18 mouse cellular contexts compared by ENCODE assay signal in genomic region chr13:26745059-26745759, GRCm38 (mm10). TPM values are rescaled to one million over a fixed set of nuclear protein-coding genes. Genes with fewer than 3 reads are reported as not detected.
DNase-seq lines count a peak whose midpoint lies in the region; ATAC-seq and TF ChIP-seq lines count a peak whose summit lies in the region.
"Had no signal": no experiment of that assay in that cellular context is flagged by ENCODE, and none has a peak within 500 bp of the region (broad histone marks: within the 10 kb centered on the region; RNA-seq: fewer than 3 reads in every experiment).

No protein-coding gene starts in this region.

- TF ChIP-seq CTCF in embryonic fibroblast, embryonic 13.5 days (IDR thresholded peaks at IDR 0.05; ENCODE audit: borderline replicate concordance, insufficient read depth, low read length) = no peak

- H3K9me3 ChIP-seq in forebrain, embryonic 16.5 days (ENCODE audit: control insufficient read depth, low read length) = no peaks in the 10 kb centered on the region
- H3K9me3 ChIP-seq in midbrain, embryonic 10.5 days (replicated peaks) = no peaks in the 10 kb centered on the region
- H3K9me3 ChIP-seq in neural tube, embryonic 13.5 days = no peaks in the 10 kb centered on the region
- H3K9me3 ChIP-seq: heart, embryonic 10.5 days had no signal

- 47% methylated on average over 5 of the region's 5 CpGs for WGBS in forebrain, embryonic 16.5 days
- WGBS in midbrain, embryonic 10.5 days = 68% methylated on average over 5 of the region's 5 CpGs
- WGBS in neural tube, embryonic 13.5 days = 40% methylated on average over 5 of the region's 5 CpGs

- H3K4me2 ChIP-seq in forebrain, embryonic 16.5 days (ENCODE audit: low read length) = no peak overlapping the region
- H3K4me2 ChIP-seq in neural tube, embryonic 13.5 days = no peak overlapping the region

- no peaks in the 10 kb centered on the region for H3K27me3 ChIP-seq in forebrain, embryonic 16.5 days (replicated peaks; ENCODE audit: control insufficient read depth, insufficient read depth, low read length)
- H3K27me3 ChIP-seq in midbrain, embryonic 10.5 days (ENCODE audit: low read depth, poor library complexity, severe bottlenecking) = no peaks in the 10 kb centered on the region
- no peaks in the 10 kb centered on the region for H3K27me3 ChIP-seq in neural tube, embryonic 13.5 days

- H3K9ac ChIP-seq in forebrain, embryonic 16.5 days (replicated peaks; ENCODE audit: low read depth, low read length) = no peak overlapping the region
- no peak overlapping the region for H3K9ac ChIP-seq in neural tube, embryonic 13.5 days

- no peak overlapping the region for H3K4me3 ChIP-seq in embryonic fibroblast, embryonic 13.5 days (ENCODE audit: insufficient read depth, low read length)
- no peak overlapping the region for H3K4me3 ChIP-seq in forebrain, embryonic 16.5 days (replicated peaks; ENCODE audit: low read length)
- H3K4me3 ChIP-seq in midbrain, embryonic 10.5 days = no peak overlapping the region
- H3K4me3 ChIP-seq in neural tube, embryonic 13.5 days = no peak overlapping the region
- H3K4me3 ChIP-seq: heart, embryonic 10.5 days had no signal

- no peaks in the 10 kb centered on the region; the same call in 1 of the 2 replicates for H3K4me1 ChIP-seq in embryonic fibroblast, embryonic 13.5 days (ENCODE audit: control insufficient read depth, insufficient read depth, low read length)
- no peaks in the 10 kb centered on the region for H3K4me1 ChIP-seq in forebrain, embryonic 16.5 days (replicated peaks; ENCODE audit: control insufficient read depth, insufficient read depth, low read length)
- peaks cover 20% of the 10 kb centered on the region for H3K4me1 ChIP-seq in midbrain, embryonic 10.5 days
- H3K4me1 ChIP-seq in neural tube, embryonic 13.5 days (replicated peaks) = peaks cover 9% of the 10 kb centered on the region
- H3K4me1 ChIP-seq: heart, embryonic 10.5 days had no signal

- peak; percentile 18; the same call in 1 of the 2 replicates for ATAC-seq in forebrain, embryonic 16.5 days
- no peak; the same call in 1 of the 2 replicates for ATAC-seq in neural tube, embryonic 13.5 days (ENCODE audit: low read depth)
- ATAC-seq: intestine, embryonic 16.5 days had no signal

- peak overlapping the region; percentile 26; the same call in 1 of the 2 replicates for H3K27ac ChIP-seq in embryonic fibroblast, embryonic 13.5 days (ENCODE audit: insufficient read depth, low read length)
- H3K27ac ChIP-seq in forebrain, embryonic 16.5 days (ENCODE audit: low read length) = peak overlapping the region; percentile 39; the same call in 1 of the 2 replicates
- H3K27ac ChIP-seq in midbrain, embryonic 10.5 days (replicated peaks) = peak overlapping the region; percentile 81
- H3K27ac ChIP-seq in neural tube, embryonic 13.5 days (replicated peaks) = peak overlapping the region; percentile 59
- H3K27ac ChIP-seq: heart, embryonic 10.5 days; macrophage had no signal

- TF ChIP-seq POLR2A in embryonic fibroblast, embryonic 13.5 days (IDR thresholded peaks at IDR 0.05; ENCODE audit: low read depth, low read length) = no peak

- DNase-seq in midbrain, embryonic 10.5 days (ENCODE audit: low spot score) = no peak
- no peak for DNase-seq in kidney, adult 8-10 months
- DNase-seq in embryo, embryonic 10 days (ENCODE audit: low spot score) = no peak
- no peak for DNase-seq in frontal cortex, postnatal 25 days (ENCODE audit: low spot score in 2 of 2)
- DNase-seq: cerebellum, adult 9-10 months; gastrocnemius, postnatal 14 days; kidney, postnatal 10 days; liver; lung, adult 18-20 months; thymus, adult 18-20 months had no signal

- H3K36me3 ChIP-seq in forebrain, embryonic 16.5 days (ENCODE audit: control insufficient read depth, insufficient read depth) = no peaks in the 10 kb centered on the region
- no peaks in the 10 kb centered on the region for H3K36me3 ChIP-seq in midbrain, embryonic 10.5 days
- H3K36me3 ChIP-seq in neural tube, embryonic 13.5 days = no peaks in the 10 kb centered on the region
- H3K36me3 ChIP-seq: heart, embryonic 10.5 days had no signal

RNA-seq across cellular contexts. Expression of gene Hdgfl1, which starts 24.8 kb away (rescaled TPM):
- polyA plus RNA-seq in embryonic fibroblast, embryonic 13.5 days (2011; ENCODE audit: insufficient read length, low read depth, missing spikeins) = not detected in 2 replicates
- polyA plus RNA-seq in forebrain, embryonic 16.5 days (2015; fragmentation: Nextera tagmentation; extraction: Ambion mirVana) = not detected in 2 replicates
- polyA plus RNA-seq in midbrain, embryonic 10.5 days (2016; fragmentation: Nextera tagmentation; extraction: Ambion mirVana) = not detected in 2 replicates
- not detected in 2 replicates for polyA plus RNA-seq in neural tube, embryonic 13.5 days (2015; fragmentation: Nextera tagmentation; extraction: Ambion mirVana)
- polyA plus RNA-seq: C2C12; heart, embryonic 10.5 days; intestine, embryonic 16.5 days; macrophage; small intestine, adult 2 months had no signal

Comparison
In these comparisons a context has a peak if more than half of its experiments do, and no peak if none do; other contexts are left out.
1. H3K27ac ChIP-seq: peak in every context shown above with its lines; median percentile 81 in midbrain, embryonic 10.5 days; 59 in neural tube, embryonic 13.5 days; 39 in forebrain, embryonic 16.5 days; 26 in embryonic fibroblast, embryonic 13.5 days.